Mouse (Mus musculus) ES-Bruce4 (cell line): ENCODE measurements at regions not wholly inside any gene's neighbourhood (a gene's known extent, or its start where the extent isn't known, plus 50 kb on each side); places are given as distances from the start of the nearest gene placed in this dataset.

Source experiments
- CTCF ChIP-seq: IDR thresholded peaks from one replicate; pipeline ENCODE4 v1.8.1; 2011; ENCODE audit warnings: low read depth, low read length
- EP300 ChIP-seq: IDR thresholded peaks from 2 replicates; pipeline ENCODE4 v1.6.1; 2011; ENCODE audit warnings: low read depth, low read length; ENCODE audit not compliant: insufficient read depth
- POLR2A ChIP-seq: IDR thresholded peaks from one replicate; pipeline ENCODE4 v1.8.1; 2011; ENCODE audit warnings: low read length; ENCODE audit not compliant: insufficient read depth

DNA sequence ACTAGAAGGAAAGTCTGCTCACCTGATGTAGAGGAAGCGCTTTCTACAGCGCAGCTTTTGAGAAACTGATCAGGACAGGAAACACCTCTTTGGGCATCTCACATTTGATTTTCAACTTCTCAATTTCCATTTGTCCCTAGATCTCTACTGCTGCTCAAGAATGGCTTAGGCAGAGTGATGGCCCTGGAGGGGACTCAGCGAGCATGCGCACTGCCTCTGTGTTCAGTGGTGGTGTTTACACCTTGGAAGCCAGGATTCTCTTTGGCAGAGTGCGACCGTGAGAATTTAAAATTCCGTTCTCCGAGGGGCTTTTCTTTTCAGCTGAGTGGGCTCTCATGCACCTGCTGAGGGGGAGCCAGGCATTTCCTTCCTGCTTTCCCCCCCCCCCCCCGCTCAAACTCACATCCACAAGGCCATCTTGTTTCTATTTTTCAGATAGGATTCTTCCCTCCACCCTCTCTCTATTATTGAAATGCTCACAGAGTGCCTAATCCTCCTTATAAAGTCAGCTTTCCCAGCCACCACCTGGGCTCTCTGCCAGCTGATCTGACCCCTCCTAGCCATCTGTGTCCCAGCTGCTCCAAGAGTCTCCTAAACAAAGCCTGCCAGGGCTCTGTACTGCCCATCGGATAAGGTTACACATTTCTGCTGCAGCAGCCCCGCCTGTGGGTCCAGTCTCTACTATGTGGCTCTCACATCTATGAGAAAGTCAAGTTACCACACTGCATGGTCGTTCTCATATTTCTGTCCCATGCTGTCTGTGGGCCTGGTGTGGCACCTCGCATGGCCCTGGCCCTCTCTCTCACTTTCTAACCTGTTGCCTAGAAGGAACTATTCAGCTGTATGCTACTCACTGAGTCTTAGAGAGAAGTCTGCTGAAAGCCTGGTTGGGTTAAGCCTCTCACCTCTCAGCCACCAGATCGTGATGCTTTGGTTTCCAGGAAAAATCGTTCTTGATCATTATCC lies 252.2 kb downstream of the Ankrd50 start:
- TF ChIP-seq CTCF, result no peak
- TF ChIP-seq POLR2A, result no peak
- no peak for TF ChIP-seq EP300
